Mouse (Mus musculus) erythroblast, embryonic 14.5 days (primary cell): Measurements from ENCODE around the gene Tmbim1. TPM values are rescaled to one million over a fixed set of nuclear protein-coding genes. Genes with fewer than 3 reads are reported as not detected.
"Not testable (repeated sequence)": the region's sequence is repeated elsewhere in the genome, so short reads cannot be mapped to it uniquely, and the experiment has no call there.

Experiments used
- H3K27me3 ChIP-seq: 2 replicates; pipeline ENCODE4 v1.6.1; 2012; ENCODE audit warnings: inconsistent platforms; ENCODE audit not compliant: control insufficient read depth
- H3K36me3 ChIP-seq: 2 replicates; pipeline ENCODE4 v1.6.1; 2012; ENCODE audit warnings: mild to moderate bottlenecking, inconsistent platforms; ENCODE audit not compliant: control insufficient read depth
- H3K4me1 ChIP-seq: 2 replicates; pipeline ENCODE4 v1.6.1; 2012; ENCODE audit warnings: inconsistent platforms; ENCODE audit not compliant: control insufficient read depth
- H3K4me3 ChIP-seq: replicated peaks from 2 replicates; pipeline ENCODE3; 2012; ENCODE audit warnings: moderate library complexity, mild to moderate bottlenecking, inconsistent platforms
- H3K9me3 ChIP-seq: 2 replicates; pipeline ENCODE4 v1.6.1; 2012; ENCODE audit warnings: low read length, inconsistent platforms, mixed read lengths; ENCODE audit not compliant: control insufficient read depth
- GATA1 ChIP-seq: IDR thresholded peaks from 2 replicates; pipeline ENCODE4 v1.6.1; 2012; ENCODE audit warnings: low read length, inconsistent platforms, mixed read lengths
- TAL1 ChIP-seq: IDR thresholded peaks from 3 replicates; pipeline ENCODE4 v1.6.1; 2012; ENCODE audit warnings: low read length, inconsistent platforms, mixed read lengths
- polyA plus RNA-seq: library from polyadenylated mRNA; stranded (reverse); fragments of >175 nt; gene quantifications from 2 replicates; pipeline ENCODE4 v1.2.3, GENCODE M21; 2012

The Tmbim1 gene
- polyA plus RNA-seq, result 2.7 and 3.3 TPM in 2 replicates

DNA sequence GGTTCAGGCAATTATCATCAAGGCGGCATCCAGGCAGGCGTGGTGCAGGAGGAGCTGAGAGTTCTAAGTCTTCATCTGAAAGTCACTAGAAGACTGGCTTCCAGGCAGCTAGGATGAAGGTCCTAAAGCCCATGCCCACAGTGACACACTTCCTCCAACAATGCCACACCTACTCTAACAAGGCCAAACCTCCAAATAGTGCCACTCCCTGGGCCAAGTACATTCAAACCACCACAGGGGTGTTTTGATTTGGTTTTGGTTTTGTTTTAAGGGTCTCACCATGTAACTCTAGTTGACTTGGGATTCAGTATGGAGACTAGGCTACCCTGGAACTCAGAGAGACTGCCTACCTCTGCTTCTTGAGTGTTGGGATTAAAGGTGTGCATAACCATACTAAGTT lies at the start of gene Tmbim1:
Gene Tmbim1 (minus strand): TSS at position 101 of the 400 bp plus-strand sequence.
- H3K27me3 ChIP-seq, result no peaks in the 10 kb centered on the region; the same call in 1 of the 2 replicates
- TF ChIP-seq GATA1 (no peak), TAL1 (no peak)
- H3K9me3 ChIP-seq, result no peaks in the 10 kb centered on the region
- H3K4me1 ChIP-seq, result peaks cover 37% of the 10 kb centered on the region
- peak within 1 kb of the TSS; percentile 74 for H3K4me3 ChIP-seq
- H3K36me3 ChIP-seq, result peaks cover 6% of the 10 kb centered on the region

DNA sequence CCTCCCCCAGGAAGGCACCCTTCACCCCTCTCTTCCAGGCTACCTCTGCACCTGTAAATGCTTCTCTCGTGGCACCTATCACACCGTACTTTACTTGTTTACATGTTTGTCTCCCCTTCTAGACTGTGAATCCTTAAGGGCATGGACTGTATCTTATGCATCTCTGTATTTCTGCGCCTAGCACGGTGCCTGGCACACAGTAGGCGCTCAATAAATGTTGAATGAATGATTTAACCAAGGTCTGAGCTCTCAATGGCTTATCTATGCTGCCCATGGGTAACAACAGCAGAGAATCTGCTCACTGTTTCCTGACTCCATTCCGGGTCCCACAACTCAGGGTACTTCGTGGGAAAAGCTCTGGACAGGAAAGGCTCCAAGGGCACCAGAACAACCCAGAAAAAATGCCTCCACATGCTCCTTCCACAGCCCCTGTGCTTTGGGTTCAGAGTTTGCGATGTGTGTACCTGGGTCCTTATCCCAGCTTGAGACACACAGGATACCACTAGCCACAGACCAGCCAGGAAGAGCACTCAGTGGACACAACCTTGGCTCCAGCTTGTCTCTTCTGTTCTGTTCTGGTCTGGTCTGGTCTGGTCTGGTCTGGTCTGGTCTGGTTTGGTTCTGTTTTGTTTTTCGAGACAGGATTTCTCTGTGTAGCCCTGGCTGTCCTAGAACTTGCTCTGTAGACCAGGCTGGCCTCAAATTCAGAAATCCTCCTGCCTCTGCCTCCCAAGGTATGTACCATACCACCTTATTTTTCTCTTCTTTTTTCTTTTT lies 48.2 kb upstream of the Tmbim1 start:
- TF ChIP-seq GATA1 (no peak), TAL1 (no peak)
- Histone ChIP-seq H3K4me1 (no peaks in the 10 kb centered on the region), H3K4me3 (no peak overlapping the region), H3K27me3 (no peaks in the 10 kb centered on the region), H3K9me3 (no peaks in the 10 kb centered on the region), H3K36me3 (no peaks in the 10 kb centered on the region)

DNA sequence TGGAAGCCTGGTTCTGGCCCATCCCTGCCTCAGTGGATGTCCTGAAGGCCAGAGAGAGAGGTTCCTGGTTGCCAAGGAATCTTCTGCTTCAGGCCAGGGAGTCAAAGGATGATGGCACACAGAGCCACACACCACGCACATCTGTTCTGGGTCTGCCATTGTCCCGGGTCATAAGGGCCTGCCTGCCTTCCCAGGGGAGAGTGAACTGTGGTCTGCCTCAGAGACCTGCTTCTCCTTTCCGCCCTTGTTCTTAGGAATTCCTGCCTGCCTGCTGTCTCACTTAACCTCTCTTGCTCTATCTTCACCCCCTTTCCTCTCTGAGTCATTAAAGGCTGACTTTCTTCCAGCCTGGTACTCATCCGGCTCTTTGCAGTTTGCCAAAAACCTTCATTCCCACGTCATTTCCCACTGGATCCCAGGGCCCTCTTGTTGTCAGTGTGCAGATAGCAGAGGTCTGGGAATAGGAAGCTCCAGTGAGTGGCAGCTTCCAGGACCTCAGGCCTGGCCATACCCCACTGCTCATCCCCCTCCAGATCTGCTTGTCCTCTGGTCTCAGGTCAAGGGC lies 47.2 kb upstream of the Tmbim1 start:
- H3K36me3 ChIP-seq, result no peaks in the 10 kb centered on the region
- TF ChIP-seq TAL1, result no peak
- TF ChIP-seq GATA1, result no peak
- H3K9me3 ChIP-seq, result no peaks in the 10 kb centered on the region
- H3K27me3 ChIP-seq, result no peaks in the 10 kb centered on the region
- no peak overlapping the region for H3K4me3 ChIP-seq
- no peaks in the 10 kb centered on the region for H3K4me1 ChIP-seq

DNA sequence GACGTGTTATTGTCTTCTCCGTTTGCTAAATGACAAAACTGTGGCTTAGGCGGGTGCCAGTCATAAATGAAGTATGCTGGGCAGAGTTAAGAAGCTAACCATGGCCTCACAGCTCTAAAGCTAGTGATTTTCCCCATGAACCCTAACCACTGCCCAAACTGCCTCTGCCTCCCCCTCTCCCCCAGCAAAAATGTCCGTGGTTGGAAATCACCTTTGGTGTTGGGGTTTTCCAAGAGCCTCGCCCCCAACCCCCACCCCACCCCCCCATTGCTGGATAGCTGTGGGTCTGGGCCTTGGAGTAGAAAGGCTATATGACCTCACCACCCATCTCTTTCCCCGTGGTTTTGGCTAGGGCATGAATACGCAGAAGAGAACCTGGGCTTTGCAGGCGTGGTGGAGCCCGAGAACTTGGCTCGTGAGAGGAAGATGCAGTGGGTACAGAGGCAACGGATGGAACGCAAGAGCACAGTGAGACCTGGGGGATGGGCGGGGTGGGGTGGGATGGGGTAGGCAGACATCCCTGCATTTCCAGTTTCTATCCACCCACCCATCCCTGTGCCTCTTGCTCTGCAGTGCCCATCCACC lies 45.9 kb upstream of the Tmbim1 start:
- H3K4me1 ChIP-seq, result no peaks in the 10 kb centered on the region
- no peaks in the 10 kb centered on the region for H3K27me3 ChIP-seq
- no peaks in the 10 kb centered on the region for H3K9me3 ChIP-seq
- no peaks in the 10 kb centered on the region for H3K36me3 ChIP-seq
- no peak overlapping the region for H3K4me3 ChIP-seq
- no peak for TF ChIP-seq TAL1
- no peak for TF ChIP-seq GATA1

DNA sequence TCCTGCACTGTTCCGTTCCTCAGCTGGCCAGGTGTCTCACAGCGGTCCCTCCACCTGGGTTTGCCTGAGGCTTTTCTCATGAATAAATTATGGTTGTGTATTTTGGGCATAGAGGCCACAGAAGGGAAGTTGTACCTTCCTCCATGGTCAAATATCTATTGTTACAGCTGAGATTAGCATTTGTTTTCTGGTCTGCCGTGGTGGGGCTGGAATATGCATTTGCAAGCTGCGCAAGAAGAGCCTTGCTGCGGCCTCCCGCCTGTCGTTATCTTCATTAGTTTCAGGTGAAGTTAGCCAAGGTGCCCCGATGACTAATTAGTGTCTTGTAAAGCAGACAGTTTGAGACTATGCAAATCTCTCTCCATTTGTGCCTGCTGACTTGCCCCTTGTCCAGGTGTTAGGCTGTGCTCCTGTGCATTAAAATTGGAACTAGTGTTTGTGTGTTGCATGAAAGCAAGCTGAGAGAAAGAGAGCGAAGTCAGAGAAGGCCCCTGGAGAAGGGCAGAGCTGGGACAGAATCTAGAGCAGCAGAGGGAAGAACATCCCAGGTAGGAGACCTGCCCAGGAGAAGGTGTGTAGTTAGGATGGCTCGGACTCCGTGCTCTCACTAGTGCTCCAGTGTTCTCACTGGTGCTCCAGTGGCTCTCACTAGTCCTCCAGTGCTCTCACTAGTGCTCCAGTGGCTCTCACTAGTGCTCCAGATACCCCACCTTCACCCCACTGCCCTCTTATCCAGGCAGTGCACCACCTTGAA lies 38.9 kb upstream of the Tmbim1 start:
- Histone ChIP-seq H3K4me3 (no peak overlapping the region), H3K4me1 (peaks cover 7% of the 10 kb centered on the region), H3K27me3 (no peaks in the 10 kb centered on the region), H3K36me3 (no peaks in the 10 kb centered on the region), H3K9me3 (peaks cover 3% of the 10 kb centered on the region; the same call in 1 of the 2 replicates)
- no peak for TF ChIP-seq GATA1
- TF ChIP-seq TAL1, result no peak

DNA sequence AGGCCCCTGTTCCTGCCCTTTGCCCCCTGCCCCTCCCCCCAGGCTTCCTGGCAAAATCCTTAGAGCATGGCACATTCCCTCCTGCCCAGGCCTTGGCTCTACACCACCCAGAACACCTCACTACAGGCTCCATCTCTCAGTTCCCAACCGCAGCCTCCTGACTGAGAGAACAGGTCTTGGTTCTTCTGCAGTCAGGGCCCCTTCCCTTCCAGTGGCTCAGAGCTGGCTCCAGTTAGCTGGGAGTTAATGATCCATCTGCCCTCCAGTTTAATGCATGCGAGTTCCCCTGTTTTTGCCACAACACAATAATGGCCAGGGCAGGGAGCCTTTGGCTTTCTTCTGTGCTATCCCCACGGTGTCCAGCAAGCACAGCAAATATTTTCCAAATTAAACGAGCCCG lies 37.7 kb upstream of the Tmbim1 start:
- Histone ChIP-seq H3K36me3 (no peaks in the 10 kb centered on the region), H3K27me3 (no peaks in the 10 kb centered on the region), H3K9me3 (peaks cover 3% of the 10 kb centered on the region; the same call in 1 of the 2 replicates), H3K4me1 (peaks cover 7% of the 10 kb centered on the region), H3K4me3 (no peak overlapping the region)
- TF ChIP-seq GATA1, result no peak
- TF ChIP-seq TAL1, result no peak

DNA sequence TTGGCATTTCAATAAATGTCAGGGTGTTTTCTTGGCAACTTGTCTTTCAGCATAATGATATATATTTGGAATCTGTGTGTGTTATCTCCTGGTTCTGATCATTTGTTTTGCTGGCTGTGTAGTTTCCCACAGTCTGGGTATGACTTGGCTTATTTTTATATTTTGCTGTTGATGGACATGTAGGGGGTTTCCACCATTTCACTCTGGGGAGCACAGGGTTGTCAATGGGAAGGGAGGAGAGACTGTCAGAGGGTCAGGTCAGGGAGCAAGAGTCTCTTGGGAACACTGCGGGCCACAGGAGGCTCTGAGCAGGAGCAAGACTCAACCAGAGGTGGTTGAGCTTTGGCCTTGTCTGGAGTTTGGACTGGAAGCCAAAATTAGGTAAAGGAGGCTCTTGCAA lies 36.9 kb upstream of the Tmbim1 start:
- H3K36me3 ChIP-seq, result no peaks in the 10 kb centered on the region
- H3K9me3 ChIP-seq, result peaks cover 3% of the 10 kb centered on the region; the same call in 1 of the 2 replicates
- H3K4me1 ChIP-seq, result peaks cover 7% of the 10 kb centered on the region
- no peak for TF ChIP-seq GATA1
- TF ChIP-seq TAL1, result no peak
- H3K27me3 ChIP-seq, result no peaks in the 10 kb centered on the region
- no peak overlapping the region for H3K4me3 ChIP-seq

DNA sequence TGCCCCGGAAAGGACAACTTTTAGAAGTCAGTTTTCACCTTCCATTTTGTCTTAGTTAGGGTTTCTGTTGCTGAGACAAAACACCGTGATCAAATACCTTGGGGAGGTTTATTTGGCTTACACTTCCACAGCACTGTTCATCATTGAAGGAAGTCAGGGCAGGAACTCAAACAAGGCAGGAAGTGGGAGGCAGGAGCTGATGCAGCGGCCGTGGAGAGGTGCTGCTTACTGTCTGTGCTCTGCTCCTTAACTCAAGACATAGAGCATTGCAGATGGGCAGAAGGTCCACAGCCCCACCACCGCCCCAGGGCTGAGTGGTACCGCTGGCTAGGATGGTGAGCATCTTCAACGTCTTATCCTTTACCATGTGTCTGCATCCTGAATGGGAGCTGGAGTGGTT lies 36.5 kb upstream of the Tmbim1 start:
- Histone ChIP-seq H3K4me3 (no peak overlapping the region), H3K9me3 (peaks cover 3% of the 10 kb centered on the region; the same call in 1 of the 2 replicates), H3K4me1 (peaks cover 7% of the 10 kb centered on the region), H3K27me3 (no peaks in the 10 kb centered on the region), H3K36me3 (no peaks in the 10 kb centered on the region)
- TF ChIP-seq TAL1 (no peak), GATA1 (no peak)

DNA sequence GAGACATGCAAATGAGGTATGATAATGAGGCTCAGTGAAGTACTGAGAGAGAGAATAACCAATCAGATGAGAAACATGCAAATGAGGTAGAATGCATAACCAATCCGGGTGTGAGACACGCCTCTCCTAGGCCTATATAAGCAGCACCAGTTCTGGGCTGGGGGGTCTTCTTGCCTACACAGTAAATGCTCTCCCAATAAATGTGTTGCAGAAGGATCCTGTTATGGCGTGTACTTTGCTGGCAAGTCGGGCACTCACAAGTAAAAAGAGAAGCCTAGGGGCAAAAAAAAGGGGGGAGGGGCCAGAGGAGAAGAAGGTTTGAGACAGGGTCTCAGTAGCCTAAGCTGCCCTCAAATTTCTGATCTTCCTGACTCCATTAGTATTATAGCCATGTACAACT lies 35.6 kb upstream of the Tmbim1 start:
- H3K4me3 ChIP-seq, H3K36me3 ChIP-seq, H3K4me1 ChIP-seq, H3K27me3 ChIP-seq, H3K9me3 ChIP-seq: not testable (repeated sequence)
